In the genomic region with DNA sequence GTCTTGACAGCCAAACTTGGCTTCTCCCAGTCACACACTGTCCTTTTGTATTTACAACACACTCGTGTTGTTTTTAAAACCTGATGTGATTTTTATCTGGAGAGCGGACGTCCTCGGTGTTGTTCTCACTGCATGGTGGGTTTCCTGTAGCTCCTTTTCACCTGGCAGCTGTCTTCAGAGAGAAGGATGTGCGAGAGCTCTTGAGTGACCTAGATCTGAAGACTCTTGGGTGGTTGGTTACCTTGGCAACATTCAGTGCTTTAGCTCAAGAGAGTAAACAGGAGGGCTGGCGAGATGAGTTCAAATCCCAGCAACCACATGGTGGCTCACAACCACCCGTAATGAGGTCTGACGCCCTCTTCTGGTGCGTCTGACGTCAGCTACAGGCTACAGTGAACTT, we compare ENCODE assay signal across 13 mouse cellular contexts. TPM values are rescaled to one million over a fixed set of nuclear protein-coding genes. Genes with fewer than 3 reads are reported as not detected.
A peak's percentile ranks its signal among the peaks of the same experiment; 100 is the strongest.
DNase-seq lines count a peak whose midpoint lies in the region; ATAC-seq and TF ChIP-seq lines count a peak whose summit lies in the region.
"Had no signal": no experiment of that assay in that cellular context is flagged by ENCODE, and none has a peak within 500 bp of the region (broad histone marks: within the 10 kb centered on the region; RNA-seq: fewer than 3 reads in every experiment).

No protein-coding gene starts in this region.

- TF ChIP-seq CTCF in spleen, adult 2 months (IDR thresholded peaks at IDR 0.05; ENCODE audit: extremely low read depth, insufficient read depth, insufficient read length, insufficient replicate concordance) = no peak

- H3K4me3 ChIP-seq in embryonic facial prominence, embryonic 11.5 days (ENCODE audit: low read depth, low read length) = no peak overlapping the region
- H3K4me3 ChIP-seq in embryonic facial prominence, embryonic 10.5 days = no peak overlapping the region
- no peak overlapping the region for H3K4me3 ChIP-seq in spleen, adult 2 months (ENCODE audit: extremely low read depth, insufficient read depth, insufficient read length)
- H3K4me3 ChIP-seq: intestine, embryonic 15.5 days; liver, embryonic 15.5 days; myocyte had no signal

- intact Hi-C loops in left cerebral cortex, postnatal 10 days (cut with DNase I) = no loop called here

- H3K36me3 ChIP-seq in embryonic facial prominence, embryonic 11.5 days (replicated peaks; ENCODE audit: control insufficient read depth, insufficient read depth, low read depth, low read length) = no peaks in the 10 kb centered on the region
- H3K36me3 ChIP-seq in embryonic facial prominence, embryonic 10.5 days (replicated peaks) = no peaks in the 10 kb centered on the region
- H3K36me3 ChIP-seq in spleen, adult 2 months (ENCODE audit: control insufficient read depth, insufficient read depth, low read length) = no peaks in the 10 kb centered on the region
- H3K36me3 ChIP-seq: intestine, embryonic 15.5 days; liver, embryonic 15.5 days had no signal

- no peak overlapping the region for H3K9ac ChIP-seq in embryonic facial prominence, embryonic 11.5 days (replicated peaks; ENCODE audit: low read length)
- H3K9ac ChIP-seq: intestine, embryonic 15.5 days; liver, embryonic 15.5 days had no signal

- TF ChIP-seq POLR2A in spleen, adult 2 months (IDR thresholded peaks at IDR 0.05; ENCODE audit: low read depth, low read length) = no peak

- H3K27me3 ChIP-seq in embryonic facial prominence, embryonic 11.5 days (ENCODE audit: control insufficient read depth, insufficient read depth, low read length) = no peaks in the 10 kb centered on the region
- H3K27me3 ChIP-seq in embryonic facial prominence, embryonic 10.5 days (replicated peaks; ENCODE audit: low read depth, poor library complexity, severe bottlenecking) = no peaks in the 10 kb centered on the region
- peaks cover 9% of the 10 kb centered on the region for H3K27me3 ChIP-seq in spleen, adult 2 months (ENCODE audit: control insufficient read depth, insufficient read depth, low read length)

- no peaks in the 10 kb centered on the region for H3K9me3 ChIP-seq in embryonic facial prominence, embryonic 11.5 days (replicated peaks; ENCODE audit: control insufficient read depth, low read length)
- H3K9me3 ChIP-seq in embryonic facial prominence, embryonic 10.5 days = no peaks in the 10 kb centered on the region
- H3K9me3 ChIP-seq: intestine, embryonic 15.5 days; liver, embryonic 15.5 days had no signal

- no peaks in the 10 kb centered on the region; the same call in 1 of the 2 replicates for H3K4me1 ChIP-seq in embryonic facial prominence, embryonic 11.5 days (ENCODE audit: control insufficient read depth, insufficient read depth, low read length)
- peaks cover 42% of the 10 kb centered on the region for H3K4me1 ChIP-seq in embryonic facial prominence, embryonic 10.5 days
- H3K4me1 ChIP-seq in spleen, adult 2 months (ENCODE audit: control insufficient read depth, insufficient read depth, insufficient read length) = peaks cover 11% of the 10 kb centered on the region

- no peak overlapping the region for H3K27ac ChIP-seq in embryonic facial prominence, embryonic 11.5 days (replicated peaks; ENCODE audit: low read depth, low read length)
- H3K27ac ChIP-seq in embryonic facial prominence, embryonic 10.5 days (replicated peaks) = no peak overlapping the region
- 0 out of 2 replicates have a peak overlapping the region, but pooled peaks have one; percentile 9 for H3K27ac ChIP-seq in spleen, adult 2 months (ENCODE audit: insufficient read depth, low read length)
- H3K27ac ChIP-seq: intestine, embryonic 15.5 days; liver, embryonic 15.5 days had no signal

- DNase-seq in embryonic facial prominence, embryonic 11.5 days (ENCODE audit: low spot score) = peak; percentile 43
- DNase-seq in embryonic facial prominence, embryonic 10.5 days (ENCODE audit: low spot score) = no peak
- DNase-seq in spleen, adult 2 months (ENCODE audit: low read depth in 1 of 2, low spot score in 2 of 2) = peak; percentile 15 to 86
- no peak for DNase-seq in spleen, postnatal 14 days (ENCODE audit: low spot score in 2 of 2)
- peak; percentile 97 for DNase-seq in naive thymus-derived CD4-positive, alpha-beta T cell, adult 2 months (ENCODE audit: low read depth)
- no peak for DNase-seq in neural tube, embryonic 10.5 days (ENCODE audit: extremely low spot score, low spot score)
- DNase-seq in left cerebral cortex, postnatal 10 days (ENCODE audit: extremely low spot score in 1 of 2, low spot score in 2 of 2) = no peak
- DNase-seq in kidney, adult 11 months = no peak
- DNase-seq: right cerebral cortex, postnatal 14 days had no signal

- no peak for ATAC-seq in embryonic facial prominence, embryonic 11.5 days (replicated peaks; ENCODE audit: insufficient number of reproducible peaks, low FRiP score, low TSS enrichment, low read depth)
- ATAC-seq: intestine, embryonic 15.5 days had no signal

- WGBS in embryonic facial prominence, embryonic 11.5 days = 13% methylated on average over 10 of the region's 10 CpGs
- 7% methylated on average over 10 of the region's 10 CpGs for WGBS in embryonic facial prominence, embryonic 10.5 days
- 26% methylated on average over 10 of the region's 10 CpGs for WGBS in spleen, adult 2 months

- no peak overlapping the region for H3K4me2 ChIP-seq in embryonic facial prominence, embryonic 11.5 days (ENCODE audit: low read depth, low read length)
- H3K4me2 ChIP-seq: heart, embryonic 11.5 days; intestine, embryonic 15.5 days; liver, embryonic 15.5 days had no signal

RNA-seq across cellular contexts. Expression of a gene that starts 4.7 kb away (rescaled TPM):
- 0.49 TPM in 2 replicates for polyA plus RNA-seq in embryonic facial prominence, embryonic 11.5 days (2014; fragmentation: Nextera tagmentation; extraction: Ambion mirVana)
- polyA plus RNA-seq in embryonic facial prominence, embryonic 10.5 days (2016; fragmentation: Nextera tagmentation; extraction: Ambion mirVana) = 0.45 and 0.59 TPM in 2 replicates
- 0.15 and 0.38 TPM in 2 replicates for polyA plus RNA-seq in spleen, adult 2 months (2012; rRNA removed)
- total RNA-seq in left cerebral cortex, postnatal 10 days (2021) = under 1 TPM; 0.91 to 0.97 TPM

RNA-seq across cellular contexts. Expression of a gene that starts 7.8 kb away (rescaled TPM):
- polyA plus RNA-seq in embryonic facial prominence, embryonic 11.5 days (2014; fragmentation: Nextera tagmentation; extraction: Ambion mirVana) = 46.2 and 46.9 TPM in 2 replicates
- polyA plus RNA-seq in embryonic facial prominence, embryonic 10.5 days (2016; fragmentation: Nextera tagmentation; extraction: Ambion mirVana) = 49.2 and 54.0 TPM in 2 replicates
- 19.2 and 25.2 TPM in 2 replicates for polyA plus RNA-seq in spleen, adult 2 months (2012; rRNA removed)
- 10 to 100 TPM; 18.5 to 19.1 TPM for total RNA-seq in left cerebral cortex, postnatal 10 days (2021)

Comparison
In these comparisons a context has a peak if more than half of its experiments do, and no peak if none do; other contexts are left out.
1. DNase-seq: peak in embryonic facial prominence, embryonic 11.5 days (single experiment), spleen, adult 2 months (2 of 2) and naive thymus-derived CD4-positive, alpha-beta T cell, adult 2 months (single experiment); none in embryonic facial prominence, embryonic 10.5 days (single experiment), spleen, postnatal 14 days (0 of 2), neural tube, embryonic 10.5 days (single experiment), left cerebral cortex, postnatal 10 days (0 of 2) and kidney, adult 11 months (single experiment).